Mouse (Mus musculus) stomach, embryonic 15.5 days (tissue): ENCODE measurements around the gene Pdzd7. TPM values are rescaled to one million over a fixed set of nuclear protein-coding genes. Genes with fewer than 3 reads are reported as not detected.
"Not testable (repeated sequence)": the region's sequence is repeated elsewhere in the genome, so short reads cannot be mapped to it uniquely, and the experiment has no call there.

Experiments used
- ATAC-seq: fragments of 200-750 bp; cut with Nextera tagmentation; 2 replicates; pipeline ENCODE4 v1.8.0; 2017; ENCODE audit warnings: low read depth, moderate number of reproducible peaks, moderate TSS enrichment; ENCODE audit not compliant: insufficient read depth, low FRiP score
- H3K27ac ChIP-seq: fragments of 300-500 bp; sonication (generic); 2 replicates; pipeline ENCODE4 v1.5.1; 2015; ENCODE audit warnings: mild to moderate bottlenecking, inconsistent platforms
- H3K27me3 ChIP-seq: fragments of 300-500 bp; sonication (generic); replicated peaks from 2 replicates; pipeline ENCODE4 v1.6.1; 2015; ENCODE audit warnings: inconsistent platforms
- H3K36me3 ChIP-seq: fragments of 300-500 bp; sonication (generic); 2 replicates; pipeline ENCODE4 v1.6.1; 2015; ENCODE audit warnings: inconsistent platforms
- H3K4me1 ChIP-seq: fragments of 300-500 bp; sonication (generic); 2 replicates; pipeline ENCODE4 v1.6.1; 2015; ENCODE audit warnings: inconsistent platforms
- H3K4me2 ChIP-seq: fragments of 300-500 bp; sonication (generic); 2 replicates; pipeline ENCODE4 v1.6.1; 2015; ENCODE audit warnings: mild to moderate bottlenecking, inconsistent platforms
- H3K4me3 ChIP-seq: fragments of 300-500 bp; sonication (generic); replicated peaks from 2 replicates; pipeline ENCODE4 v1.5.1; 2015; ENCODE audit warnings: inconsistent platforms
- H3K9ac ChIP-seq: fragments of 300-500 bp; sonication (generic); 2 replicates; pipeline ENCODE4 v1.6.1; 2015; ENCODE audit warnings: inconsistent platforms
- H3K9me3 ChIP-seq: fragments of 300-500 bp; sonication (generic); 2 replicates; pipeline ENCODE4 v1.6.1; 2016; ENCODE audit warnings: inconsistent platforms
- WGBS: fragments of 180-500 bp; shearing (Covaris S2); methylation state at CpG from one replicate; pipeline ENCODE4 v1.1.7; 2015; 5-methylcytosine and 5-hydroxymethylcytosine counted together
- polyA plus RNA-seq: library from polyadenylated mRNA; unstranded; fragments of >200 nt; fragmentation: Nextera tagmentation; extraction: Ambion mirVana; gene quantifications from 2 replicates; pipeline ENCODE4 v1.2.1, GENCODE M21; 2015

Gene Pdzd7
- polyA plus RNA-seq, 1 experiment from 2014 or later: 0.33 TPM

- no peak for ATAC-seq
- H3K4me2 ChIP-seq: no peak overlapping the region
- H3K9me3 ChIP-seq: no peaks in the 10 kb centered on the region
- no peak overlapping the region for H3K4me3 ChIP-seq
- peaks cover 27% of the 10 kb centered on the region for H3K27me3 ChIP-seq
- H3K36me3 ChIP-seq: no peaks in the 10 kb centered on the region
- H3K27ac ChIP-seq: no peak overlapping the region
- H3K9ac ChIP-seq: no peak overlapping the region
- H3K4me1 ChIP-seq: peaks cover 30% of the 10 kb centered on the region
- WGBS: 63% methylated on average over 11 of the region's 11 CpGs
Measured at GRCm38 (mm10) chr19:45044389-45044927, 1.1 kb downstream of the Pdzd7 start.

DNA sequence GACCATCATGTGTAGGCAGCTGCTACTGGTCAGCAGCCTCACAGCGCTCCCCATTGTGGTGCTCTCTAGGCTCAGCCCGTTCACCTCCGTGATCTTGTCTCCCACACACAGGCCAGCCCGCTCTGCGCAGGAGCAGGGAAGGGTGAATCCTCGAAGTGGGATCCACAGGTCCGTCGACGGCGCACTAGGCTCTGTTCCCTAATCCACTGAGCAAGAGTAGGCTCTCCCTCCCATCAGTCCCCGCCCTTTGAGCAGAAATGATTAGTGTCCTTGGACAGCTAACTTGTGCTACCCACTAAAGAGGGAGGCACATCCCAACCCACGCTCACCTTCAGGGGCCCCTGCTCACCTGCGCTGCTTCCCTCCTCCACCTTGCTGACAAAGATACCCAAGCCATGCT lies 5.3 kb downstream of the Pdzd7 start:
- ATAC-seq: no peak
- Histone ChIP-seq H3K27me3 (peaks cover 20% of the 10 kb centered on the region), H3K4me3 (no peak overlapping the region), H3K4me1 (no peaks in the 10 kb centered on the region), H3K4me2 (no peak overlapping the region), H3K9ac (no peak overlapping the region), H3K36me3 (no peaks in the 10 kb centered on the region), H3K9me3 (no peaks in the 10 kb centered on the region), H3K27ac (no peak overlapping the region)
- WGBS: 46% methylated on average over 13 of the region's 13 CpGs

- H3K4me2 ChIP-seq, H3K4me1 ChIP-seq, H3K36me3 ChIP-seq, H3K27me3 ChIP-seq, H3K27ac ChIP-seq, ATAC-seq, H3K9ac ChIP-seq, H3K4me3 ChIP-seq, H3K9me3 ChIP-seq: not testable (repeated sequence)
- 81% methylated on average over 7 of the region's 7 CpGs for WGBS
Measured at GRCm38 (mm10) chr19:45038198-45038597, 7.3 kb downstream of the Pdzd7 start.

DNA sequence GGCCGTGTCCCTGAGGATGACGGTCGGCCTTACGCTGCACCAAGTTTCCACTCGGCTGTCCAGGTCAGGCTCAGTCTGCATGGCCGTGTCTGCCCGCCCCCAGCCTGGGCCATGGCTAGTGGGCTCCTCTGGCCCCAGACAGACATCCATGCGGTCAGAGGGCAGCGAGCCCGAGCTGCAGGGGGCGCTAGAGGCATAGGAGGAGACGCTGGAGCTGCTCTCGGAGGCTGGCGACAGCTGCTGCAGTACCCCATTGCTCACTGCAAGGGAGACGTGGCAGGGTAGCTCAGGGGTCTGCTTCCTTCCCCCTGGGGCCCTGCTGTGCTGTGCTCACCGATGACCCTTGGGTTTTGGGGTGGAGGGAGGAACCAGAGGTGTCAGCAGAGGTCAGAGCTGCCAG lies 8.7 kb downstream of the Pdzd7 start:
- Histone ChIP-seq H3K4me1 (peaks cover 7% of the 10 kb centered on the region; the same call in 1 of the 2 replicates), H3K9me3 (no peaks in the 10 kb centered on the region), H3K36me3 (no peaks in the 10 kb centered on the region), H3K4me3 (no peak overlapping the region), H3K27me3 (peaks cover 10% of the 10 kb centered on the region; the same call in 1 of the 2 replicates), H3K27ac (no peak overlapping the region), H3K9ac (no peak overlapping the region), H3K4me2 (no peak overlapping the region)
- WGBS: 35% methylated on average over 16 of the region's 16 CpGs
- ATAC-seq: no peak

GRCm38 (mm10) chr19:45032570-45033332 lies 12.8 kb downstream of the Pdzd7 start:
- WGBS: 55% methylated on average over 17 of the region's 17 CpGs
- Histone ChIP-seq H3K4me1 (peaks cover 27% of the 10 kb centered on the region), H3K27me3 (no peaks in the 10 kb centered on the region), H3K27ac (no peak overlapping the region), H3K4me2 (no peak overlapping the region), H3K36me3 (no peaks in the 10 kb centered on the region), H3K9ac (no peak overlapping the region), H3K4me3 (no peak overlapping the region), H3K9me3 (no peaks in the 10 kb centered on the region)
- ATAC-seq: no peak

- WGBS: 15% methylated on average over 4 of the region's 4 CpGs
- no peak overlapping the region for H3K27ac ChIP-seq
- H3K4me1 ChIP-seq: peaks cover 32% of the 10 kb centered on the region
- peak; percentile 76 for ATAC-seq
- H3K36me3 ChIP-seq: 0 out of 2 replicates have a peak, but pooled peaks cover 3% of the 10 kb centered on the region
- no peak overlapping the region for H3K4me3 ChIP-seq
- no peaks in the 10 kb centered on the region for H3K27me3 ChIP-seq
- H3K9ac ChIP-seq: no peak overlapping the region
- no peaks in the 10 kb centered on the region for H3K9me3 ChIP-seq
- no peak overlapping the region for H3K4me2 ChIP-seq
Measured at GRCm38 (mm10) chr19:45031780-45032179, 13.7 kb downstream of the Pdzd7 start.

DNA sequence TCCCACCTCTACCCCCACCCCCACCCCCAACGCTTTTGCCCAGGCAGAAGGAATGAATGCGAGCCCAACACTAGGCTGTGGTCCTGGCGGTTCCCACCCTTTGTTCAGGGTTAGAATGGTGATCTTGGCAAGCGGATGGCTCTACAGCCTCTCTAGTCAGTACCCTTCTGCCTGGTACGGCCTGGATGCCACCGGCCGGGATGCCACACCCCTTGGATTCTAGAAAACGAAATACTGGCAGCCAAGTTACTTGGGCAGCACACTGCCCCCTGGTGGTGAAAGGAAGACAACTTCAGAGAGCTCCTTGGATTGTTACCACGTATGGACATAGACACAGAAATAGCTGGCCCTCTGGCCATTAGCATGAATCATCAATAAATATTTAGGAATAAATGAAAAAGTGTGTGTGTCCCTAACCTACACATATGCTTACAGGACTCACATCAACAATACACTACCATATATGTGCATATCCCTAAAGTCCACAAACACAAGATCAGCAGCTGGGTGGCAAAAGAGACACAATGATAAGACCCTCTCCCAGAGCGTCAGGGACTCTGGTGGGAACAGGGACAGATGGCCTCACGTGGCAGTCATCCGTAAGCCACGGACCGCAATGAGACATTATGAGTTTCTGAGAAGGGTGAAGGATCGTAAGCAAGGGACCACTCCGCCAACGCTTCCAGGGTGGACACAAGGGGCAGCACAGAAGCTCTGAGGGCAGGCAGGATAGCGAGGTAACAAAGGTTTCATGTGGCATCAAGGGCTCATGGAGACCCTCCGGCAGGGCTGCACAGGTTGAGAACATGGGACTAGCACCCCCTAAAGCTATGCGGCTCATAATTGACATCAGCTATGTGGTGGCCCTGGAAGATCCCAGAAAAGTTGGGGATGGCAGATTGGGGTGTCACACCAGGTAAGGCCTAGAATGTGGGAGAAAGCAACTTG lies 14.5 kb downstream of the Pdzd7 start:
- Histone ChIP-seq H3K27me3 (no peaks in the 10 kb centered on the region), H3K27ac (no peak overlapping the region), H3K4me1 (peaks cover 32% of the 10 kb centered on the region), H3K9me3 (no peaks in the 10 kb centered on the region), H3K9ac (no peak overlapping the region), H3K4me2 (peak overlapping the region; percentile 47), H3K36me3 (peaks cover 10% of the 10 kb centered on the region), H3K4me3 (no peak overlapping the region)
- no peak for ATAC-seq
- WGBS: 42% methylated on average over 20 of the region's 20 CpGs

GRCm38 (mm10) chr19:45030111-45030510 lies 15.4 kb downstream of the Pdzd7 start:
- Histone ChIP-seq H3K4me3 (no peak overlapping the region), H3K27me3 (no peaks in the 10 kb centered on the region), H3K36me3 (peaks cover 18% of the 10 kb centered on the region), H3K4me2 (no peak overlapping the region), H3K9me3 (no peaks in the 10 kb centered on the region), H3K27ac (no peak overlapping the region), H3K9ac (no peak overlapping the region), H3K4me1 (peaks cover 32% of the 10 kb centered on the region)
- no peak for ATAC-seq
- WGBS: 29% methylated on average over 8 of the region's 8 CpGs

- WGBS: 56% methylated on average over 9 of the region's 9 CpGs
- no peak for ATAC-seq
- no peak overlapping the region for H3K4me2 ChIP-seq
- H3K4me3 ChIP-seq: no peak overlapping the region
- peaks cover 32% of the 10 kb centered on the region for H3K4me1 ChIP-seq
- peaks cover 23% of the 10 kb centered on the region for H3K36me3 ChIP-seq
- H3K27me3 ChIP-seq: no peaks in the 10 kb centered on the region
- H3K27ac ChIP-seq: no peak overlapping the region
- no peaks in the 10 kb centered on the region for H3K9me3 ChIP-seq
- no peak overlapping the region for H3K9ac ChIP-seq
Measured at GRCm38 (mm10) chr19:45029571-45029970, 15.9 kb downstream of the Pdzd7 start.

GRCm38 (mm10) chr19:45028746-45029145 lies 16.8 kb downstream of the Pdzd7 start:
- Histone ChIP-seq H3K9ac (no peak overlapping the region), H3K9me3 (no peaks in the 10 kb centered on the region), H3K4me2 (no peak overlapping the region), H3K36me3 (peaks cover 29% of the 10 kb centered on the region), H3K4me1 (peaks cover 32% of the 10 kb centered on the region), H3K4me3 (no peak overlapping the region), H3K27me3 (no peaks in the 10 kb centered on the region), H3K27ac (no peak overlapping the region)
- ATAC-seq: no peak
- 65% methylated on average over 19 of the region's 19 CpGs for WGBS

DNA sequence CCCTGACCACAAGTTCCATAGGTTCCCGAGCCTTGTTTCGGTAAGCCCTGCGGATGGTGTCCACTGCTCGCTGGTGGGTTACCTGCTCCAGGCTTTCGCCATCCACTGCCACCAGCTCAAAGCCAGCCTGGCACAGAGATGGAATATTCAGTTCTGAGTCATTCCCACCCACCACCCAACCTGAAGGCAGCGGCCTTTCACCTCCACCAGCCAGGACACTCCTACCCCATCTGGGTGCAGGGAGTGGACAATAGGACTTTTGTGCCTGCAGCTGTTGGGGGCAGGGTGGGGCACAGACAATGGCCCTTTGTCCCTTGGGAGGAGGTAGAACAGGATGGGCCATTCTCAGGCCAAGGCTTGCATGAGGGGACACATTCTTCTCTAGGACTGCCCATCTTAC lies 17.7 kb downstream of the Pdzd7 start:
- H3K27ac ChIP-seq: no peak overlapping the region
- no peak overlapping the region for H3K4me3 ChIP-seq
- no peak overlapping the region for H3K4me2 ChIP-seq
- WGBS: 84% methylated on average over 6 of the region's 6 CpGs
- peaks cover 34% of the 10 kb centered on the region for H3K36me3 ChIP-seq
- H3K9me3 ChIP-seq: no peaks in the 10 kb centered on the region
- ATAC-seq: no peak
- no peak overlapping the region for H3K9ac ChIP-seq
- no peaks in the 10 kb centered on the region for H3K27me3 ChIP-seq
- peaks cover 32% of the 10 kb centered on the region for H3K4me1 ChIP-seq
